Mouse (Mus musculus) myocyte (in vitro differentiated cells): ENCODE measurements at regions not wholly inside any gene's neighbourhood (a gene's known extent, or its start where the extent isn't known, plus 50 kb on each side); places are given as distances from the start of the nearest gene placed in this dataset.

Source experiments
- H3K27me3 ChIP-seq: one replicate; pipeline ENCODE4 v1.6.1; 2011; ENCODE audit not compliant: control insufficient read depth, insufficient read depth, insufficient read length
- H3K36me3 ChIP-seq: one replicate; pipeline ENCODE4 v1.6.1; 2011; ENCODE audit not compliant: control insufficient read depth, insufficient read depth
- H3K4me2 ChIP-seq: one replicate; pipeline ENCODE4 v1.6.1; 2011; ENCODE audit warnings: low read depth, control low read depth
- H3K4me3 ChIP-seq: one replicate; pipeline ENCODE4 v1.5.1; 2011; ENCODE audit warnings: mild to moderate bottlenecking, control low read depth, moderate library complexity
- H3K79me2 ChIP-seq: one replicate; pipeline ENCODE4 v1.6.1; 2011; ENCODE audit not compliant: control insufficient read depth, insufficient read depth
- H3ac ChIP-seq: one replicate; pipeline ENCODE4 v1.6.1; 2011; ENCODE audit not compliant: control insufficient read depth, insufficient read length
- CEBPB ChIP-seq: IDR thresholded peaks from 2 replicates; pipeline ENCODE4 v1.6.1; 2011; ENCODE audit warnings: mild to moderate bottlenecking, moderate library complexity; ENCODE audit not compliant: poor library complexity, insufficient read depth, severe bottlenecking
- E2F4 ChIP-seq: IDR thresholded peaks from one replicate; pipeline ENCODE4 v1.6.1; 2011; ENCODE audit warnings: mild to moderate bottlenecking, control low read depth, moderate library complexity; ENCODE audit not compliant: insufficient read depth
- MAX ChIP-seq: IDR thresholded peaks from one replicate; pipeline ENCODE4 v1.6.1; 2011; ENCODE audit warnings: low read depth, mild to moderate bottlenecking, control low read depth
- MYOD1 ChIP-seq, 3 experiments: IDR thresholded peaks; one replicate each; pipeline ENCODE4 v1.6.1; 2011; ENCODE audit warnings: control low read depth in 2 of 3, low read depth in 2 of 3, mild to moderate bottlenecking in 2 of 3, moderate library complexity in 1 of 3; ENCODE audit not compliant: insufficient read length in 2 of 3, control insufficient read depth in 1 of 3
- MYOG ChIP-seq, 3 experiments: IDR thresholded peaks; one replicate each; pipeline ENCODE4 v1.6.1; 2011; ENCODE audit warnings: control low read depth in 2 of 3, low read depth in 2 of 3, mild to moderate bottlenecking in 2 of 3; ENCODE audit not compliant: insufficient read length in 2 of 3, control insufficient read depth in 1 of 3, insufficient read depth in 1 of 3
- POLR2A ChIP-seq: IDR thresholded peaks from one replicate; pipeline ENCODE4 v1.6.1; 2011; ENCODE audit warnings: low read depth, mild to moderate bottlenecking, control low read depth, moderate library complexity; ENCODE audit not compliant: insufficient read length
- POLR2AphosphoS2 ChIP-seq: IDR thresholded peaks from one replicate; pipeline ENCODE4 v1.6.1; 2011; ENCODE audit warnings: low read depth, control low read depth; ENCODE audit not compliant: insufficient read length
- REST ChIP-seq: IDR thresholded peaks from one replicate; pipeline ENCODE4 v1.6.1; 2011; ENCODE audit warnings: mild to moderate bottlenecking, control low read depth, moderate library complexity; ENCODE audit not compliant: insufficient read depth, insufficient read length
- SRF ChIP-seq: IDR thresholded peaks from one replicate; pipeline ENCODE4 v1.6.1; 2011; ENCODE audit warnings: low read depth; ENCODE audit not compliant: control insufficient read depth, insufficient read length
- TCF12 ChIP-seq: IDR thresholded peaks from one replicate; pipeline ENCODE4 v1.6.1; 2011; ENCODE audit warnings: mild to moderate bottlenecking, control low read depth; ENCODE audit not compliant: poor library complexity, insufficient read depth, severe bottlenecking
- TCF3 ChIP-seq: IDR thresholded peaks from one replicate; pipeline ENCODE4 v1.6.1; 2011; ENCODE audit warnings: low read depth, control low read depth; ENCODE audit not compliant: insufficient read length
- USF1 ChIP-seq: IDR thresholded peaks from one replicate; pipeline ENCODE4 v1.6.1; 2011; ENCODE audit warnings: low read depth, mild to moderate bottlenecking, control low read depth, moderate library complexity

DNA sequence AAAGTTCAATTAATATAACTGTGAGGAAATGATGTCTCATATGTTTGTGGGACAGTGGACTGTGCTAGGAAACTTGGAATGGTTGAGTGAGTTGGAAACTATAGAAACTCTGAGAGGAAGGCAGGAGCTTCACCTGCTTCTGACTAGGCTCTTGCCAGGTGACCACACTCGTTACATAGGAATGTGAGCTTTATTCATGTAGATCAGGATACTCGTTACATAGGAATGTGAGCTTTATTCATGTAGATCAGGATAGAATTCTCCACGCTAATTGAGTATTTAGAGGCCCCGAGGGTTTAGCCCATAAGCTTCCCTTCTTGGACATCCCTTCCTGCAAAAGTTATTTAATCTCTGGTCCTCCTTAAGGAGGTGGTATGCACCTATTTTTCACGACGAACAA lies 101.9 kb downstream of the Gm9733 start:
- Histone ChIP-seq H3K27me3 (no peaks in the 10 kb centered on the region), H3K79me2 (no peaks in the 10 kb centered on the region), H3ac (no peak overlapping the region), H3K36me3 (no peaks in the 10 kb centered on the region), H3K4me3 (no peak overlapping the region), H3K4me2 (no peak overlapping the region)
- TF ChIP-seq MYOG (IDR thresholded peaks at IDR 0.05; ENCODE audit: control insufficient read depth in 1 of 3, insufficient read depth in 1 of 3, insufficient read length in 2 of 3, low read depth in 2 of 3) (no peak), POLR2AphosphoS2 (no peak), POLR2A (no peak), SRF (no peak), MAX (no peak), TCF12 (no peak), MYOD1 (IDR thresholded peaks at IDR 0.05; ENCODE audit: control insufficient read depth in 1 of 3, insufficient read length in 2 of 3, low read depth in 2 of 3) (no peak), E2F4 (no peak)

DNA sequence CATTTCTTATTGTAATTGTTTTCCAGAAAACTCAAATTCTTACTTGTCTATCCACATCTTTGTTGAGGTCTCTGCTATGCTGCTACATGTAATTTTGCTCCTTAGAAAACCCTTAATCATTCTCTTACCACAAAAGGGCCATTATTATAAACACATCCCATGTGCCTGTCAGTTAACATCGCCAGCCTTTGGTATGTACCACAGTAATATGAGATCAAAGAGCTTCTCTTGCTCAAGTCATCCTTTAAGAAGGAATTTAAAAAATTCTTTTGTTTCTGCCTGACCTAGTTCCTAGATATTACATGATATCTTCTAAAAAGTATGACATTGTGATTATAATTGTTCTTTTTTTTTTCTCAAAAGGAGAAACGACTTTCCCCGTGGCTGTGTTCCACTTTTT lies 100.7 kb downstream of the Gm9733 start:
- TF ChIP-seq MAX: no peak
- TF ChIP-seq POLR2A: no peak
- TF ChIP-seq POLR2AphosphoS2: no peak
- TF ChIP-seq MYOD1 (IDR thresholded peaks at IDR 0.05; ENCODE audit: control insufficient read depth in 1 of 3, insufficient read length in 2 of 3, low read depth in 2 of 3): no peak
- no peak for TF ChIP-seq USF1
- TF ChIP-seq CEBPB: peak; percentile 52; the same call in 1 of the 2 replicates
- TF ChIP-seq E2F4: no peak
- Histone ChIP-seq H3K79me2 (no peaks in the 10 kb centered on the region), H3K36me3 (no peaks in the 10 kb centered on the region), H3K27me3 (no peaks in the 10 kb centered on the region), H3K4me2 (peak overlapping the region; percentile 43), H3ac (no peak overlapping the region), H3K4me3 (no peak overlapping the region)

DNA sequence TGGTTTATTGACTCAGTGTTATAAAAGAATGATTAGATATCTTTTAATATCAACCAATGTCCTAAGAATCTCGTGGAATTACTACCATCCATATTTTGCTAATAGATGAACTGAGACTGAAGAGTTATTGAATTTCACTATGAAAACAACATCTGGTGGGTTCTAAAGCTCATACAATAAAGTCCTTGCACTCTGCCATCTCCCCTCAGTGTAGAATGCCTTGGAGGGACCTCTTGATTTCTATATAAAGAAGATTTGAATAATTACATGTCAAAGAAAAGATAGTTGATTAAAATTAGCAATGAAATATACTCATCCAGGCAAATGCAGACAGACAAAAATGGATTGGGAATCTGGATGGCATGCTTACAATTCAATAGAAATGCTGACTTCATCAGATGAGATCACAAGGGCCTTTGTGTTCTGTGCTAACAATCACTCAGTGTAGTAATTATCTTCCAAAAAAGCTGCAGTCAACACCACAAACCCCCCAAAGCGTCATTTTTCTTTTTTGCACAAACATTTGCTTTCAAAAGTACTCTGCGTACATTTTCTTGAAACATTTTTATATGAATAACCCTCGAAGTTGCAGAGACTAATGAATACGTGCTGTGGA lies 94.2 kb downstream of the Gm9733 start:
- H3K79me2 ChIP-seq: no peaks in the 10 kb centered on the region
- no peaks in the 10 kb centered on the region for H3K36me3 ChIP-seq
- TF ChIP-seq MAX (no peak), TCF12 (no peak), POLR2A (no peak), SRF (no peak), MYOG (IDR thresholded peaks at IDR 0.05; ENCODE audit: control insufficient read depth in 1 of 3, insufficient read depth in 1 of 3, insufficient read length in 2 of 3, low read depth in 2 of 3) (no peak), E2F4 (no peak), REST (no peak), CEBPB (no peak), MYOD1 (IDR thresholded peaks at IDR 0.05; ENCODE audit: control insufficient read depth in 1 of 3, insufficient read length in 2 of 3, low read depth in 2 of 3) (no peak), USF1 (no peak), TCF3 (no peak), POLR2AphosphoS2 (no peak)
- no peak overlapping the region for H3ac ChIP-seq
- no peaks in the 10 kb centered on the region for H3K27me3 ChIP-seq
- H3K4me3 ChIP-seq: no peak overlapping the region
- no peak overlapping the region for H3K4me2 ChIP-seq

DNA sequence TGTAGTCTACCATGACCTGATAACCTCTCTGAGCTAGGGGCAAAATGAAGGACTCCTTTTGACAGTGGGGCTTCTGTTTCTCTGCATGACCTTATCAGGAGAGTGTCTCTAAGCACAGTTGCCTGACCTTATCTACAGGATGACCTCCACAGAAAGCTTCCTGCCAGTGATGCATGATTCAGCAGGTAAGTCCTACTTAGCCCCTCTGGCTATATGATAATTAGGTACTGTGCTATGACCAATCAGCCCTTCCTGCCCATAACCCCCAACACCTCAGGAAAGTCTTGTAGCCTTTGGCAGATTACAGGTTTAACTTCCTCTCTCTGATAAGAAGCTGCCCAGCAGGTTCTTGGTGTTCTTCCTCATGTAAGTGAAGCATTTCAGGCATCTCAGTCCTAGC lies 89.7 kb downstream of the Gm9733 start:
- TF ChIP-seq TCF3 (no peak), MYOD1 (IDR thresholded peaks at IDR 0.05; ENCODE audit: control insufficient read depth in 1 of 3, insufficient read length in 2 of 3, low read depth in 2 of 3) (no peak), POLR2A (no peak), USF1 (no peak), REST (no peak), CEBPB (no peak), MAX (no peak), SRF (no peak), TCF12 (no peak), MYOG (IDR thresholded peaks at IDR 0.05; ENCODE audit: control insufficient read depth in 1 of 3, insufficient read depth in 1 of 3, insufficient read length in 2 of 3, low read depth in 2 of 3) (no peak), POLR2AphosphoS2 (no peak), E2F4 (no peak)
- Histone ChIP-seq H3ac (no peak overlapping the region), H3K79me2 (no peaks in the 10 kb centered on the region), H3K27me3 (no peaks in the 10 kb centered on the region), H3K36me3 (no peaks in the 10 kb centered on the region), H3K4me2 (no peak overlapping the region), H3K4me3 (no peak overlapping the region)

DNA sequence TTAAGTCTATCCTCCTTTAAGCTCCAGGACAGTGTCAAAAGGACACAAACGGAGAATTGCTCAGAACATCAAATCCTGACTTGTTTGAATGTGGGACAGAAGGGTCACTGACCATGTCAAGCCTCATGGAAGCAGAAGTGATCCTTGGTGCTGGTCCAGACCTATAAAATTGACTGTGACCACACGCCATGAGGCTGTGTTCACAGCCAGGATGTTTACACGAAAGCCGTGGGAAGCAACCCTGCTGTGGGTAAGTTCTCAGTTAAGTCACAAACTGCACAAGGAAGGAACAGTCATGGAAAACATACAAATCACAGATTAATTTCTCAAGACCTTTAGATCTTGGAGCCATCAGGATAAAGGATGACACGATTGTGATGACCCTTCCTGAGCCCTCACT lies 88.5 kb downstream of the Gm9733 start:
- Histone ChIP-seq H3K4me3 (no peak overlapping the region), H3K36me3 (no peaks in the 10 kb centered on the region), H3ac (no peak overlapping the region), H3K27me3 (no peaks in the 10 kb centered on the region), H3K79me2 (no peaks in the 10 kb centered on the region), H3K4me2 (no peak overlapping the region)
- TF ChIP-seq E2F4 (no peak), SRF (no peak), USF1 (no peak), TCF3 (no peak), TCF12 (no peak), REST (no peak), MYOG (IDR thresholded peaks at IDR 0.05; ENCODE audit: control insufficient read depth in 1 of 3, insufficient read depth in 1 of 3, insufficient read length in 2 of 3, low read depth in 2 of 3) (no peak), CEBPB (no peak), MAX (no peak), POLR2AphosphoS2 (no peak), MYOD1 (IDR thresholded peaks at IDR 0.05; ENCODE audit: control insufficient read depth in 1 of 3, insufficient read length in 2 of 3, low read depth in 2 of 3) (no peak), POLR2A (no peak)
